Mouse (Mus musculus): ENCODE results near the gene Cyp2d26. TPM values are rescaled to one million over a fixed set of nuclear protein-coding genes. Genes with fewer than 3 reads are reported as not detected.

The Cyp2d26 gene
- total RNA-seq (2023), result 0.46 to 2.1 TPM (median 0.96 TPM) in 4 replicates

DNA sequence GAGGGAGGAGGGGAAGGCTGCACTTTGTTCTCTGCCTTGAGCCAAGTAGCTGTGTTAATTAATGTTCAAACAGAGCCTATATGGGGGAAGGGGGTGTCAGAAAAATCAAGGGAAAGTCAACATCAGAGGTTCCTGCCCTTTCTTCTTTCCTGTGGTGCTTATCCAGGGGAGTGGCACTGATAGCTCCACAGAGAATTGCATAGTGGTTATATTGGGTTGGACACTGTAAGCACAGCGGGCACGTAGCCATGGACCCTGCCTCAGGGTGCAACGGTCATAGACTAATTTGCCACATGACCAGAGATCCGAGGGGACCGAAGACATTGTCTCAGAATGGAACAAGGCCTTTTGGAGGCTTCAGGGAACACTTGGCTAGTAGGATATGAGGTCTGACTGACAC, at the start of gene Cyp2d26:
Cyp2d26 (minus strand) TSS at position 18 of the 400 bp plus-strand sequence.

DNA sequence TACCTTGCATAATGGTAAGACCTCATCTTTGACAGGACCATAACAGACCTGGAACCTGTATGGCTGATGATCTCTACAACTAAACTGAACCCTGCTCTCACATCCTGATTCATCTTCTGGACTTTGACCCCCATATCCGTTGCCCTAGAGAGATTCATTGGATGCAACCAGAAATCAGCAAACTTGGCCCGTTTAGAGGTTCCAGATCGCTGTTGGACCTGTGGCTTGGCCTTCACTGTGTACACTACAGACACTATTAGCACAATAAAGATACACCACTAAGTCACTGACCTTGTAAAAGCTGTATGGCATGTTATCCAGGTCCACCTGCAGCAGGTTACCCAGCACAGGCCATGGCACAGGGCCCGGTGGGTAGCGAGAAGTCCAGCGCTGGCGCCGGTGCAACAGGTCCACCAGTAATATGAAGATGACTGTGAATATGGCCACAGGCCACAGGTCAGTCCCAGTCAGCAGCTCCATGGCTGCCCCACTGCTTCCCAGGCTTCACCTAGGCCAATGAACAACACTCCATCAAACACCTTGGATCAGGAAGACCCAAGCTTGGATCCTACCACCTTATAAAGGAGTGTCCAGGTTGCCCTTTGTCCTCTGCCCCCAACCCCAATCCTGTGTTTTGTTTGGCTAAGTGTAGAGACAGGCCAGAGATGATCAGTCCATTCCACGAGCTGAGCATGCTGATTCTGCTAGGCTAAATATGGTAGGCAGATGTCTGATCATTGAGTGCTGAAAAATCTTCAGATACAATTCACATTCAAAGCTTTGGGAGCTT, 30.3 kb downstream of the Cyp2d26 start, which contains the start of gene Cyp2d40:
Cyp2d40 (minus strand) TSS at position 553 of the 790 bp plus-strand sequence.

Other genes starting within 250 kb of the Cyp2d26 start
- gene Cyp2d12, start 239.2 kb downstream of the Cyp2d26 start, total RNA-seq (2023), result not detected in 4 replicates
- not detected in 4 replicates for gene Cyp2d34, start 173.3 kb downstream of the Cyp2d26 start, total RNA-seq (2023)
- not detected in 4 replicates for gene Cyp2d40, start 30.1 kb downstream of the Cyp2d26 start, total RNA-seq (2023)
- gene Tcf20, start 193.6 kb upstream of the Cyp2d26 start, total RNA-seq (2023), result 115 to 139 TPM (median 121 TPM) in 4 replicates
- 31.1 to 37.3 TPM (median 33.4 TPM) in 4 replicates for gene Nfam1, start 239.0 kb upstream of the Cyp2d26 start, total RNA-seq (2023)